ENCODE assay signal across 9 mouse cellular contexts in genomic region chr3:73343199-73343598, GRCm38 (mm10).
DNase-seq lines count a peak whose midpoint lies in the region; ATAC-seq and TF ChIP-seq lines count a peak whose summit lies in the region.
"Had no signal": no experiment of that assay in that cellular context is flagged by ENCODE, and none has a peak within 500 bp of the region (broad histone marks: within the 10 kb centered on the region; RNA-seq: fewer than 3 reads in every experiment).

No protein-coding gene starts in this region.

- H3K9ac ChIP-seq in lung, embryonic 14.5 days, result no peak overlapping the region
- H3K9ac ChIP-seq in forebrain, embryonic 16.5 days (replicated peaks; ENCODE audit: low read depth, low read length), result no peak overlapping the region
- H3K9ac ChIP-seq in heart, embryonic 12.5 days, result no peak overlapping the region

- H3K4me2 ChIP-seq in lung, embryonic 14.5 days, result no peak overlapping the region
- no peak overlapping the region for H3K4me2 ChIP-seq in forebrain, embryonic 16.5 days (ENCODE audit: low read length)
- H3K4me2 ChIP-seq in heart, embryonic 12.5 days, result no peak overlapping the region

- no peak overlapping the region for H3K4me3 ChIP-seq in lung, embryonic 14.5 days (ENCODE audit: low read depth, low read length)
- no peak overlapping the region for H3K4me3 ChIP-seq in forebrain, embryonic 16.5 days (replicated peaks; ENCODE audit: low read length)
- no peak overlapping the region for H3K4me3 ChIP-seq in heart, embryonic 12.5 days
- H3K4me3 ChIP-seq: erythroblast, embryonic 14.5 days had no signal

- no peaks in the 10 kb centered on the region for H3K27me3 ChIP-seq in lung, embryonic 14.5 days (ENCODE audit: insufficient read depth, low read length)
- H3K27me3 ChIP-seq in forebrain, embryonic 16.5 days (replicated peaks; ENCODE audit: control insufficient read depth, insufficient read depth, low read length), result no peaks in the 10 kb centered on the region
- no peaks in the 10 kb centered on the region for H3K27me3 ChIP-seq in heart, embryonic 12.5 days (replicated peaks)

- H3K27ac ChIP-seq in lung, embryonic 14.5 days (ENCODE audit: low read depth), result no peak overlapping the region
- H3K27ac ChIP-seq in forebrain, embryonic 16.5 days (ENCODE audit: low read length), result 0 out of 2 replicates have a peak overlapping the region, but pooled peaks have one; percentile 53
- no peak overlapping the region for H3K27ac ChIP-seq in heart, embryonic 12.5 days (ENCODE audit: poor library complexity, severe bottlenecking)

- no peaks in the 10 kb centered on the region for H3K36me3 ChIP-seq in lung, embryonic 14.5 days (ENCODE audit: insufficient read depth)
- H3K36me3 ChIP-seq in forebrain, embryonic 16.5 days (ENCODE audit: control insufficient read depth, insufficient read depth), result no peaks in the 10 kb centered on the region
- no peaks in the 10 kb centered on the region for H3K36me3 ChIP-seq in heart, embryonic 12.5 days

- peak; percentile 41; the same call in 1 of the 2 replicates for ATAC-seq in lung, embryonic 14.5 days (ENCODE audit: insufficient read depth)
- peak; percentile 93 for ATAC-seq in forebrain, embryonic 16.5 days
- no peak for ATAC-seq in heart, embryonic 12.5 days (ENCODE audit: insufficient number of reproducible peaks, low FRiP score)

- TF ChIP-seq CTCF in lung, embryonic 14.5 days (IDR thresholded peaks at IDR 0.05; ENCODE audit: low read depth), result no peak

- no peaks in the 10 kb centered on the region for H3K4me1 ChIP-seq in lung, embryonic 14.5 days (ENCODE audit: insufficient read depth)
- 0 out of 2 replicates have a peak, but pooled peaks cover 2% of the 10 kb centered on the region for H3K4me1 ChIP-seq in forebrain, embryonic 16.5 days (replicated peaks; ENCODE audit: control insufficient read depth, insufficient read depth, low read length)
- 0 out of 2 replicates have a peak, but pooled peaks cover 2% of the 10 kb centered on the region for H3K4me1 ChIP-seq in heart, embryonic 12.5 days (replicated peaks)

- no peaks in the 10 kb centered on the region for H3K9me3 ChIP-seq in lung, embryonic 14.5 days (ENCODE audit: low read depth, low read length)
- no peaks in the 10 kb centered on the region for H3K9me3 ChIP-seq in forebrain, embryonic 16.5 days (ENCODE audit: control insufficient read depth, low read length)
- no peaks in the 10 kb centered on the region for H3K9me3 ChIP-seq in heart, embryonic 12.5 days (replicated peaks)

- WGBS in lung, embryonic 14.5 days, result 9% methylated on average over 1 of the region's 1 CpGs
- 3% methylated on average over 1 of the region's 1 CpGs for WGBS in forebrain, embryonic 16.5 days
- 15% methylated on average over 1 of the region's 1 CpGs for WGBS in heart, embryonic 12.5 days

- peak; percentile 40 for DNase-seq in lung, embryonic 14.5 days
- no peak for DNase-seq in lung, postnatal 4 days
- DNase-seq in left cerebral cortex, adult 11 months (ENCODE audit: low spot score), result peak; percentile 52
- DNase-seq in right cerebral cortex, postnatal 25 days, result peak; percentile 9
- DNase-seq in spleen, adult 12 weeks (ENCODE audit: low spot score), result no peak
- DNase-seq in adrenal gland, adult 8-10 months, result no peak

Comparison
In these comparisons a context has a peak if more than half of its experiments do, and no peak if none do; other contexts are left out.
1. DNase-seq: peak in lung, embryonic 14.5 days (single experiment), left cerebral cortex, adult 11 months (single experiment) and right cerebral cortex, postnatal 25 days (single experiment); none in lung, postnatal 4 days (0 of 2), spleen, adult 12 weeks (single experiment) and adrenal gland, adult 8-10 months (single experiment).